In the genomic region with DNA sequence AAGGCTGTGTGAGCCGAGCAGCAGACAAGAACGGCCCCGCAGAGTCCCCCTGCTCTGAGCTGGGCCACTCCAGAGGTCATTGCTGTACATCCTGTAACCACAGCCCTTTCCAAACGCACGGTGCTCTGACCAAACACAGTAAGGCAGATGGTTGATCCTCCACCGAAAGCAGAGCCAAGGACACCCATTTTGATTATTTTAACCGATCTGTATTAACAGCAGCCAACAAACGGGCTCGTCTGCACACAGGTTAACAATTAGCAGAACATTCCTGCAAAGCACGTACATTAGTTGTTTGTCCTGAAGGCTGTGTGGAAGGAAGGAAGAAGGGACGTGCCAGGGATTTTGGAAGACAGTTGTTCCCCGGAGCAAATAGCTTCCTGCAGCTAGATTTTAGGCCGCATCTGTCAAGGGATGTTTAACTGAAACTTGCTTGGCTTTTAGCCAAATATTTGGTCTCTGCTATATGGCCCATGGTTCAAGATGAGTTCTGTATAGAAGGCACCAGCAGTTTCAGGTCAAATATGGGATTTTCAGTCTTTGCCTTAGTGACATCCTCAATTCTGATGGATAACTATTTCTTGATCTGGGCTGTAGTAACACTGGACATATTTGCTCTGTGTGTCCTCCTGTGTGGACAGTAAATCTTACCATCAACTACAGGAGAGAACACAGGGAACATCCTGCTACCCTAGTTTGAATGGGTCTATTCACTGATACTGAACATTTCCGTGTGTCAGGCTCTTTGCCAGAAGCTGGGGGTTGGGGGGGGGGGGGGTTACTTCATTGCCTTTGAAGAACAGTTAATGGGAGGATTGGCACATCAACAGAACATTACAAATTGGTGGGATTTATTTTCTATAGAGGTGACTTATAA, we compare ENCODE assay signal across 11 mouse cellular contexts.
DNase-seq lines count a peak whose midpoint lies in the region; ATAC-seq lines count a peak whose summit lies in the region.
"Had no signal": no experiment of that assay in that cellular context is flagged by ENCODE, and none has a peak within 500 bp of the region (broad histone marks: within the 10 kb centered on the region; RNA-seq: fewer than 3 reads in every experiment).

No protein-coding gene starts in this region.

- DNase-seq in cerebellum, adult 9-11 months = peak; percentile 57
- peak; percentile 36 for DNase-seq in kidney, adult 9 months
- peak; percentile 46 to 54 for DNase-seq in cerebellum, postnatal 25 days
- DNase-seq in left cerebral cortex, adult 8-10 months (ENCODE audit: low spot score in 2 of 2) = no peak
- no peak for DNase-seq in thymus, postnatal 4 days
- DNase-seq: lung, postnatal 36 days had no signal

- H3K9ac ChIP-seq in kidney, embryonic 15.5 days = no peak overlapping the region
- H3K9ac ChIP-seq in midbrain, embryonic 16.5 days (ENCODE audit: low read depth, low read length) = no peak overlapping the region
- H3K9ac ChIP-seq: heart, embryonic 13.5 days had no signal

- H3K4me1 ChIP-seq in kidney, embryonic 15.5 days = peaks cover 14% of the 10 kb centered on the region
- peaks cover 12% of the 10 kb centered on the region for H3K4me1 ChIP-seq in midbrain, embryonic 16.5 days (ENCODE audit: control insufficient read depth, insufficient read depth, low read length)

- no peaks in the 10 kb centered on the region for H3K9me3 ChIP-seq in kidney, embryonic 15.5 days (replicated peaks)
- no peaks in the 10 kb centered on the region for H3K9me3 ChIP-seq in midbrain, embryonic 16.5 days (replicated peaks; ENCODE audit: control insufficient read depth, low read length, poor library complexity, severe bottlenecking)
- H3K9me3 ChIP-seq: heart, embryonic 13.5 days had no signal

- H3K27ac ChIP-seq in kidney, embryonic 15.5 days = no peak overlapping the region
- H3K27ac ChIP-seq in midbrain, embryonic 16.5 days (ENCODE audit: low read length) = peak overlapping the region; percentile 36
- H3K27ac ChIP-seq: heart, embryonic 13.5 days had no signal

- H3K4me3 ChIP-seq in kidney, embryonic 15.5 days (replicated peaks) = no peak overlapping the region
- no peak overlapping the region for H3K4me3 ChIP-seq in midbrain, embryonic 16.5 days (ENCODE audit: low read depth, low read length)
- H3K4me3 ChIP-seq: erythroblast, embryonic 14.5 days; heart, embryonic 13.5 days had no signal

- ATAC-seq in cerebellum, adult (ENCODE audit: insufficient number of reproducible peaks, low FRiP score, low TSS enrichment) = no peak
- ATAC-seq in kidney, embryonic 15.5 days (replicated peaks; ENCODE audit: low FRiP score) = no peak
- peak; percentile 55; the same call in 1 of the 2 replicates for ATAC-seq in midbrain, embryonic 16.5 days

- H3K4me2 ChIP-seq in kidney, embryonic 15.5 days = no peak overlapping the region
- no peak overlapping the region for H3K4me2 ChIP-seq in midbrain, embryonic 16.5 days (ENCODE audit: low read length)
- H3K4me2 ChIP-seq: heart, embryonic 13.5 days had no signal

- H3K27me3 ChIP-seq in kidney, embryonic 15.5 days = no peaks in the 10 kb centered on the region
- no peaks in the 10 kb centered on the region for H3K27me3 ChIP-seq in midbrain, embryonic 16.5 days (ENCODE audit: control insufficient read depth, insufficient read depth, low read depth, low read length)
- H3K27me3 ChIP-seq: heart, embryonic 13.5 days had no signal

- no peaks in the 10 kb centered on the region for H3K36me3 ChIP-seq in kidney, embryonic 15.5 days
- no peaks in the 10 kb centered on the region for H3K36me3 ChIP-seq in midbrain, embryonic 16.5 days (ENCODE audit: control insufficient read depth, insufficient read depth, low read length)
- H3K36me3 ChIP-seq: heart, embryonic 13.5 days had no signal

- 40% methylated on average over 14 of the region's 14 CpGs for WGBS in kidney, embryonic 15.5 days
- 52% methylated on average over 14 of the region's 14 CpGs for WGBS in midbrain, embryonic 16.5 days

Comparison
In these comparisons a context has a peak if more than half of its experiments do, and no peak if none do; other contexts are left out.
1. DNase-seq: peak in cerebellum, adult 9-11 months (single experiment), kidney, adult 9 months (single experiment) and cerebellum, postnatal 25 days (2 of 2); none in left cerebral cortex, adult 8-10 months (0 of 2) and thymus, postnatal 4 days (single experiment).